Mouse (Mus musculus) spleen, postnatal 10 days (tissue): ENCODE results near the gene Rsl24d1.
"Not testable (repeated sequence)": the region's sequence is repeated elsewhere in the genome, so short reads cannot be mapped to it uniquely, and the experiment has no call there.

Experiments
- DNase-seq, 2 experiments: peaks; one replicate each; pipeline ENCODE4 v3.0.0; 2021 to 2022; ENCODE audit warnings: low spot score in 2 of 2

Gene Rsl24d1

DNA sequence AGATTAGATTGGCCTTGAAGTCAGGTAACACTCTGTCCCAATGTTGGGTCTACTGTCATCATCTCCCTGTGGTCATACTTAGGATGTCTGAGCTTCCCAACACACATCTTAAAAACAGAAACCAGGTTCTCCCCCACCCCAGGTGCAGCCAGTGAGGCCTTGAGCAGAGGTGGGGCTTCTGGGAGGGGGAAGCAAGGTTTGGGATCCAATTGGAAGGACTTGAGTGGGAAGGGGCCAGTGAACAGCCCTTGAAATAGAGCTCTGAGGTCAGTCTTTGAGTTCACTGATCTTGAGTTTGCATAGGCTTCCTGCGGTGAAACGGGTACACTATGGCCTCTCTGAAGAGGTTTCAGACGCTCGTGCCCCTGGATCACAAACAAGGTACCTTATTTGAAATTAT, 11.0 kb upstream of the Rsl24d1 start, which contains the start of gene Gm20509:
Gm20509 (plus strand) TSS at position 290 of the 400 bp plus-strand sequence.
- DNase-seq: no peak

DNA sequence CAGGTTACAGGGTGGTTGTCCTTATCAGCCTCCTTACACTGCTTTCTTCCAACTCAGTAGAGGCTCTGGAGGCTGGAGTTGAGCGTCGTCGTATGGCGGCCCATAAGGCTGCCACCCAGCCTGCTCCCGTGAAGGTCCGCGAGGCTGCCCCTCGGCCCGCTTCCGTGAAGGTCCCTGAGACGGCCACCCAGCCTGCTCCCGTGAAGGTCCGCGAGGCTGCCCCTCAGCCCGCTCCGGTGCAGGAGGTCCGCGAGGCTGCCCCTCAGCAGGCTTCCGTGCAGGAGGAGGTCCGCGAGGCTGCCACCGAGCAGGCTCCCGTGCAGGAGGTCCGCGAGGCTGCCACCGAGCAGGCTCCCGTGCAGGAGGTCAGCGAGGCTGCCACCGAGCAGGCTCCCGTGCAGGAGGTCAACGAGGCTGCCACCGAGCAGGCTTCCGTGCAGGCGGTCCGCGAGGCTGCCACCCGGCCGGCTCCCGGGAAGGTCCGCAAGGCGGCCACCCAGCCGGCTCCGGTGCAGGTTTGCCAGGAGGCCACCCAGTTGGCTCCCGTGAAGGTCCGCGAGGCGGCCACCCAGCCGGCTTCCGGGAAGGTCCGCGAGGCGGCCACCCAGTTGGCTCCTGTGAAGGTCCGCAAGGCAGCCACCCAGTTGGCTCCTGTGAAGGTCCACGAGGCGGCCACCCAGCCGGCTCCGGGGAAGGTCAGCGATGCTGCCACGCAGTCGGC, 9.9 kb upstream of the Rsl24d1 start:
- DNase-seq: peak; percentile 25 to 32

DNA sequence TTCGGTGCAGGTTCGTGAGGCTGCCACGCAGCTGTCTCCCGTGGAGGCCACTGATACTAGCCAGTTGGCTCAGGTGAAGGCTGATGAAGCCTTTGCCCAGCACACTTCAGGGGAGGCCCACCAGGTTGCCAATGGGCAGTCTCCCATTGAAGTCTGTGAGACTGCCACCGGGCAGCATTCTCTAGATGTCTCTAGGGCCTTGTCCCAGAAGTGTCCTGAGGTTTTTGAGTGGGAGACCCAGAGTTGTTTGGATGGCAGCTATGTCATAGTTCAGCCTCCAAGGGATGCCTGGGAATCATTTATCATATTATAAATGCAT, 9.4 kb upstream of the Rsl24d1 start:
- DNase-seq: no peak

DNA sequence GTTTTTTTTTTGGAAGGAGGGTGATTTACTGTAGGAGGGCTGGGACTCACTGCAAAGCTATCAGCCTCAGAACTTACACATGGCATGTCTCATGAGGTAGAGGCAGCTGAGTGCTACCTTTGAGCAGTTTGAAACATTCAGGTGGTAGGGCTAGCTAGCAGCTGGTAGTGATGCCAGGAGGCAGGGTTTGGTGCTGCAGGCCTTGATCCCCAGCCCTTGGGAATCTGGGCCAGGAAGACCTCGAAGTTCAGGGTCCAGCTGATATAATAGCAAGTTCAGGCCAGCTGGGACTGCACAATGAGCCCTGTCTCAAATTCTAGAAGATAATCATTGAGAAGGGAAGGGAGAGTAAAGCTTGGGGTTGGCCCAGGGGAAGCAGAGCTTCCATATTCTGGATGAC, 8.1 kb upstream of the Rsl24d1 start:
- DNase-seq: no peak

DNA sequence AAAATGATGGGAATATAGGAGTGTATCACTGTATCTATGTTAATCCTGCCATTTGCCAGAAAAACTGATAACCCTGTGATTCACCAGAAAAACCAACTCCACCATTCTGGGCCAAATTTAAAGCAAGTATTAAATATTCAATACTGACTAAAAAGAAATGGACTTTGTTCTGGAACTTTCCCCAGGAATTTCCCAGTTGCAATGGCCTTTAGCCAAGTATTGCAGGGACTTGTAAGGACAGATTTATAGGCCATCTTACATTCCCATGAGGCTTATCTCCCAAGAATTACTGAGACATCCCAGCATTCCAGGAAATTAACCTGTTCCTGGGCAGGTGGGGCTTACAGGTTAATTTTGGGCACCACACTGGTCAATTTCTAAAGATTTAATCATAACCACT, 7.5 kb upstream of the Rsl24d1 start:
- DNase-seq: no peak

DNA sequence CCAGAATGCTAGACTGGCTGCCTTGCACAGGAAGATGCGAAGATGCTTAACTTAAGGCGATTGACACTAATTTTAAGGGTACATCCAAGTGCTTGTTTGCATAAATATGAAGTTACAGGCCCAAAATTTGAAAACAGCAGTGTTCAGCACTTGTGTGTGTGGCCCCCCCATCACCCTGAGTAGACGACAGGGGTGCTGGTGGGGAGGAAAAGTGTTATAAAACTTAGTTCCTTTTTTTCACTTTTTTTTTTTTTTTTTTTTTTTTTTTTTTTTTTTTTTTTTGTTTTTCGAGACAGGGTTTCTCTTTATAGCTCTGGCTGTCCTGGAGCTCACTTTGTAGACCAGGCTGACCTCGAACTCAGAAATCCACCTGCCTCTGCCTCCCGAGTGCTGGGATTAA, 3.5 kb downstream of the Rsl24d1 start:
- not testable (repeated sequence) for DNase-seq

GRCm38 (mm10) chr9:73118012-73118411, 4.8 kb downstream of the Rsl24d1 start:
- DNase-seq: no peak

- DNase-seq: peak in 1 of 2 experiments; percentile 50
These were observed 8.5 kb downstream of the Rsl24d1 start for GRCm38 (mm10) chr9:73121735-73122134.

DNA sequence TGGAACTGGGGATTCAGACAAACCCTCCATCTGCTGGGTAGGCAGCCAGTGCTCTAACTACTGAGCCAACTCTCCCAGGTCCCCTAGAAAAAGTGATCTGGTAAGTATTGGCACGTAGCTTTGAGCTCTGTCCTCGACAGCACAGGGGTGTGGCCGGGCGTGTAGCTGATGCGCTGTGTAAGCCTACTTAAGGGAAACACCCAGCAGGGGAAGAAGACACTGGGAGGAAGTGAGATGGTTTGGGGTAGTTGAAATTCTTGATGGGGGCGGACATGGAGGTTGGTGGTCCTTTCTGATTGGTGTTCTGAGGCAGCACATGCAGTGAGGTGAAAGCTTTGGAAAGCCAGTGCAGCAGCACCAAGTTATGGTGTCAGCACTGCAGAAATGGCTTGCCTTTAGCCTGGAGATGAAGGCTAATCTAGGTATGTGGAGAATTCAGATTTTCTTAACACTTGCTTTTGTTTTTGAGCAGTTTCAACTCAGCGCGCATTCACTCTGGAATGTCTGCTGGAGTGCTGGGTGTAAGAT, 11.9 kb downstream of the Rsl24d1 start:
- DNase-seq: no peak

- no peak for DNase-seq
These were observed 14.2 kb downstream of the Rsl24d1 start for GRCm38 (mm10) chr9:73127457-73127856.

GRCm38 (mm10) chr9:73129875-73130274, 16.6 kb downstream of the Rsl24d1 start:
- no peak for DNase-seq

- no peak for DNase-seq
These were observed 17.3 kb downstream of the Rsl24d1 start for GRCm38 (mm10) chr9:73130529-73130928.

GRCm38 (mm10) chr9:73137341-73137886, 24.2 kb downstream of the Rsl24d1 start:
- no peak for DNase-seq

DNA sequence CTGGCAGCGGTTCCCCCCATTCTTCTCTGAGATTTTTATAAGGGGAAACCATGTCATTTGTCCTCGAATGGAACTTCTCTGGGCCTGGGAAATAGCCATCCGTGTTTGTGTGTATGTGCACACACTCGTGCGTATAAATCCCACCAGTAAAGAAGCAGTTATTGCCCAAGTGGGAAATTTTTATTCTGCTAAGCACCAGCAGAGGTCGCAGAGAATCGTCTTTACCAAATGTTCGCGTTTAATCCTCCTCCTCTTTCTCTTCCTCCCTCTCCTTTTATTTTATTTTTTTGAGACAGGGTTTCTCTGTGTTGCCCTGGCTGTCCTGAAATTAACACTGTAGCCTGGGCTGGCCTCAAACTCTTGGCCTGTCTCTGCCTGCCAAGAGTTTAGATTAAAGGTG, 41.1 kb downstream of the Rsl24d1 start:
- no peak for DNase-seq

- no peak for DNase-seq
These were observed 44.7 kb downstream of the Rsl24d1 start for GRCm38 (mm10) chr9:73157968-73158367.

DNA sequence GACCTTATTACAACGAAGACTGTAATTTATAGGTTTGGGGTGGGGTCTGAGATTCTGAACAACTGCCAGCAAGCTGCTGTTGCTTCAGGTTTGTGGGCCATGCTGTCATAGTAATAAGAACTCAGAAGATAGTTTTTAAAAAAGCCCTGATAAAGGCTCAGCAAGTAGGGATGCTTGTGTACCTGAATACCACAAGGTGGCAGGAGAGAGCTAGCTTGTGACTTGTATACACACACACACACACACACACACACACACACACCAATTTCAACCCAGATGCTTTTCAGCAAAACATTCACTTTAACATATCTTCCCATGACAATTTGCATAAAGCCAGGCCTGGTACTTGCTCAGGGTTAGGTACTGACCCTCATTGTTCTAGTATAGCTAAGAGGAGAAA, 46.0 kb downstream of the Rsl24d1 start:
- DNase-seq: no peak

DNA sequence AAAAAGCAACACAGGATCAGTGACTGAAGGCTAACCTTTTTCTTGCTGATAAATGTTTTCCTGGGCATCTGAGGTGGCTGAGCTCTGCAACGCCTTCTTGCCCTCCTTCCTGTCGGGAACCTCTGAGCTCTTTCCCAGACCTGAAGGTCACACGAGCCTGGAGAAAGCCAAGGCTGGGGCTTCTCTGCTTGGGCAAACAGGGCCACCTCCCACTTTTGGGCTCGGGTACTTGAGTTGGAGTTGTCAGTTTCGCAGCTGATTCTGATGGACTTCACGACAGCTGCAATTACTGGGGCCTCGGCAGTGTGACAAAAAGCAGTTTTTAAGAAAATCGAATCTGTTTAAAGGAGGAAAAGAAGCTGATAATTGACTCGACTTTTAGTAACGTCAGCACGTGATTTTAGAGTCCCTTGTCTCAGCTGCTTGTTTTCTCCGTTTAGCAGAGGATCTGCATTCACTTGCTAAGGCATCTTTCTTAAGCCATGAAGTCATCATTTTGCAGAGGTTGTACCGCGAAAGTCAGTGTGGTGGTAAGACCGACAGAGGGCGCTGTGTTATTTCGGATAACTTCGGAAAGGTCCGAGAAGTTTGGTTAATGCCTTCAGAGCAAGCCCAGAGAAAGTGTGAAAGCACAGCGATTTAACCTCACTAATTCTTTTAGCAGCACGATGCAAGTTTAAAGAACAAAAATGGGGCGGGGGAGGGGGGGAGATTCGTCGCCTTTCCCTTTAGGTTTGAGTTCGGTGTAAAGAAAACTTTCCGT, 49.5 kb downstream of the Rsl24d1 start:
- DNase-seq: peak; percentile 24 to 71

DNA sequence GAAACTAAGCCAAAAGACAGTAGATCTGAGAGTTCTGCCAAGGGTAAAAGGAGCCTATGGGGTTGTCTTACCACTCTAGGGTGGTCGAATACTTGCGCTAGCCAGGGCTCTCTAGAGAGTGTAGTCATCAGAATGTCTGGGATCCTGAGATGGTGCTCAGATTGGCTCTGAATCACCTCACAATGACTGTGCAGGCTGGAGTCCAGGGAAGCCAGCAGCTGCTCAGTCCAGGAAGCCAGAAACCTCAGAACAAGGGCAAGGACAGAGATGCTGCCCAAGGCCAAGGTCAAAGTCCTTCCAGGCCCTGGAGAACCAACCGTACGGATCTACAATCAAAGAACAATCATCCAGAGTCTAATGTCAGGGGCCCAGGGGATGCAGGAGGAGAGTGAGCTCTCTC, 52.4 kb downstream of the Rsl24d1 start:
- no peak for DNase-seq
